Mouse (Mus musculus) bone marrow macrophage, adult 2 months (primary cell): ENCODE measurements around the gene Fam219b. TPM values are rescaled to one million over a fixed set of nuclear protein-coding genes. Genes with fewer than 3 reads are reported as not detected.

Experiments used
- H3K27ac ChIP-seq: 2 replicates; pipeline ENCODE4 v1.5.1; 2012; ENCODE audit warnings: low read depth, low read length; ENCODE audit not compliant: insufficient read depth
- H3K4me1 ChIP-seq: 2 replicates; pipeline ENCODE4 v1.6.1; 2012; ENCODE audit warnings: low read length; ENCODE audit not compliant: control insufficient read depth, insufficient read depth
- H3K4me3 ChIP-seq: 2 replicates; pipeline ENCODE4 v1.5.1; 2012; ENCODE audit warnings: mild to moderate bottlenecking, low read length, moderate library complexity; ENCODE audit not compliant: insufficient read depth
- CTCF ChIP-seq: IDR thresholded peaks from 2 replicates; pipeline ENCODE4 v1.5.1; 2012; ENCODE audit warnings: low read depth, mild to moderate bottlenecking, low read length, moderate library complexity
- POLR2A ChIP-seq: IDR thresholded peaks from 2 replicates; pipeline ENCODE4 v1.6.1; 2012; ENCODE audit warnings: mild to moderate bottlenecking, low read depth, low read length, borderline replicate concordance
- polyA plus RNA-seq: library from polyadenylated mRNA; stranded (reverse); fragments of >200 nt; gene quantifications from 2 replicates; pipeline ENCODE4 v1.2.4, GENCODE M21; 2012; ENCODE audit not compliant: missing spikeins, insufficient read depth, insufficient read length

Gene Fam219b
- polyA plus RNA-seq, 1 experiment, result 15.5 TPM

DNA sequence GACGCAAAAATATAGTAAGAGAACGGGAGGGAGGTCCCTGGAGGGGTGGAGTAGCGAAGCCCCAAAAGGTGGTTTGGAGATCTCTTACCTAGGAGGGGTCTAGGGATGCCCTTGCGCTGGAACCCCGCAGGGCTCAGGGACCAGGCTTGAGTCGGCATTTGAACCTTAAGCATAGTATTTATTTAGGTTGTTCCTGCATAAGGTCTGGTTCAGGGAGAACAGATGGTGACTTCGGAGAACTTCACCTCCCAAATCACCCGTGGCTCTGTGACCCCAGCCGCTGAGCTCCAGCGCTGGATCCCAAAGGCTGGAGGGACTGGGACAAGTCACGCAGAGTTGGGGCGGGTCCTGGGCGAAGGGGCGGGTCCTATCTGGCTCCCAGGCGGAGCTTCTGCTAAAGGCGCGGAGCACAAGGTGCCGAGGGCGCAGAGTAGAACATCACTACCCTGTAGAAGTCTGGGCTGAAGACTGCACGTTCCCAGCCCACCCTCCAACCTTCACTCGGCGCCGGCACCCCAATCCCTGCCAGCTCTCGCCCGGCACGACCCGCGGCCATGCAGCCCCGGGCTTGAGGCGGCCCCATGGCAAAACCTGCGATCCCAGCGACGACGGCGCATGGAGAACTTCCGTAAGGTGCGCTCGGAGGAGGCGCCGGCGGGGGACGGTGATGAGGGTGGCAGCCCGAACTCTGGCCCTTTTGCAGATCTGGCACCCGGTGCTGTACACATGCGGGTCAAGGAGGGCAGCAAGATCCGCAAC is 33.5 kb upstream of the Fam219b start, which contains the start of gene Rpp25:
Gene Rpp25, plus strand, starts transcription at position 405 of the 759 bp plus-strand sequence.
- peak within 1 kb of the TSS; percentile 56 for H3K4me3 ChIP-seq
- no peaks in the 10 kb centered on the region for H3K4me1 ChIP-seq
- TF ChIP-seq CTCF (no peak), POLR2A (no peak)
- H3K27ac ChIP-seq, result no peak within 1 kb of the TSS

DNA sequence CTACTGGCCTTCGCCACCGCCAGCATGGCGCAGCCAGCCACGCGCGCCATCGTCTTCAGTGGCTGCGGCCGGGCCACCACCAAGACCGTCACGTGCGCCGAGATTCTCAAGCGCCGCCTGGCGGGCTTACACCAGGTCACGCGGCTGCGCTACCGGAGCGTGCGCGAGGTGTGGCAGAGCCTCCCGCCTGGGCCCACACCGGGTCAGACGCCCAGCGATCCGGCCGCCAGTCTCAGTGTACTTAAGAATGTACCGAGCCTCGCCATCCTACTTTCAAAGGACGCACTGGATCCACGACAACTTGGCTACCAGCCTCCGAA is 33.0 kb upstream of the Fam219b start:
- H3K4me1 ChIP-seq, result no peaks in the 10 kb centered on the region
- H3K27ac ChIP-seq, result no peak overlapping the region
- H3K4me3 ChIP-seq, result peak overlapping the region; percentile 56
- TF ChIP-seq POLR2A (no peak), CTCF (no peak)

DNA sequence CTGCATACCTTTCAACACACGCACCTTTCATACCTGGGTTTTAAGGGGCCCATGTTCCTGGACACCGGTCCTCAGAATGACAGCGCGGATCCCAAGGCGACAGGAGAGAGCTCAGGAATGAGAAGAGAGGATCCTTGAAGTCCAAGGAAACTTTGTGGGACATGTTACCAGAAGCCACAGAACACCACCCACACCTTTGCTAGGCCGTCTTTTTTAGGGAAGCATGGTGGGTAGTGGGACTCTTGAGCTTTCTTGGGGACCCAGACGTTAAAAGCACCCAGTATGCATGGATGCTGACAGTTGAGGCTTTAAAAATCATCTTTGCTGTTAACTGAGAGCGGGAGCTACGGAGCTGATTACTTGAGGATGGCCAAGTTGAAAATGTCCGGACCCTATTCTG is 32.4 kb upstream of the Fam219b start:
- Histone ChIP-seq H3K4me1 (no peaks in the 10 kb centered on the region), H3K27ac (no peak overlapping the region), H3K4me3 (no peak overlapping the region)
- TF ChIP-seq POLR2A (no peak), CTCF (no peak)

DNA sequence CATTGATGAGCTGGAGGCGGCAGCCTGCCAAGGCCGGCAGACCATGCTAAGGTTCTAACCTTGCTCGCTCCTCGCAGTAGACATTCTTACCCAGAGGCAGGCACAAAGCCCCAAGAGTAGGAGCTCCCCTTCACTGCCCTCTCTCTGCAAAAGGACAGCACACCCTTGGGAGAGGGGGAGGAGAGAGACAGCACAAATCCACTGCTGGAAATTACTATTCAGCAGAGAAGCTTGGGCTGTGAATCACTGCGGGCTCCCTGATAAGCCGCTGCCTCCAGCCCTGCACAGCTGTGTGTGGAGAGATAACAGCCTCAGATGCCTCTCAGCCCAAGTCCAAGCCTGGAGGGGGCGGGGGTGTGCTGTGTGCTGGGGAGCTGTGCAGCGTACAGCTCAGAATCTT is 31.6 kb upstream of the Fam219b start:
- H3K27ac ChIP-seq, result no peak overlapping the region
- no peak overlapping the region for H3K4me3 ChIP-seq
- H3K4me1 ChIP-seq, result no peaks in the 10 kb centered on the region
- TF ChIP-seq POLR2A (no peak), CTCF (no peak)

DNA sequence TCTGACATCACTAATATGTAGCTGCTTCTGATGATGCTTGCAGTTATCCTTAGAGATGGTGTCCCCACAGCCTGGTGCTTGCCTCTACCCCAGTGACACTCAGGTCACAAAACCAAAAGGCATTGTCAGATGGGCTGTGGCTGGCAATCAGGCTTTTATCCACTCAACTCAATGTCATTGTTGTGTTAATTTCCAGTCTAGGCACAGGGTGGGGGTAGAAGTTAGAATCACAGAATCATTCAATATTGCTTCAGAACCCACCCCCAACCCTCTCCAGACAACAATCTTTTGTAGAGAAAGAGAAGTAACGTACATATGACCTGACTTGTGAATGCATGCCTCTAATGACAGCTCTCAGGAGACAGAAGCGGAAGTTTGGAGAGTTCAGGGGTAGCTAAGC is 26.8 kb upstream of the Fam219b start:
- Histone ChIP-seq H3K27ac (no peak overlapping the region), H3K4me3 (no peak overlapping the region), H3K4me1 (no peaks in the 10 kb centered on the region)
- TF ChIP-seq POLR2A (no peak), CTCF (no peak)

DNA sequence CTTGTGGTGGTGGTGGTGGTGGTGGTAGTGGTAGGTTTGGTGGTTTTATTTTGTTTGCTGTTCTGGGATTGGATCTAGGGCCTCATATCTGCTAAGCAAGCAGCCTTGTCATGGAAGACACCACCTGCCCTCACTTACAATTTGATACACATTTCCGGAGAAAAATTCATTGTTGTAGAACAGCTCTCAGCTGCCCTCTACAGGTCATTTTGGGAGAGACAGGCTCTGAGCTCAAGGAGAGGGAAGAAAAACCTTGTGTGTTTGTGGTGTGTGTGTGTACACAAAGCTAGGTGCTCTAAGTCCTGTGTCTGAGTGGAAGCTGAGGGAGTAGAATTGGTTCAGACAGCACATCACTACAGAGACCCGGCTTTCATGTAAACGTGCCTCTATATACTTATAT is 20.2 kb upstream of the Fam219b start:
- no peak for TF ChIP-seq POLR2A
- TF ChIP-seq CTCF, result no peak
- H3K27ac ChIP-seq, result no peak overlapping the region
- H3K4me1 ChIP-seq, result no peaks in the 10 kb centered on the region
- H3K4me3 ChIP-seq, result no peak overlapping the region

DNA sequence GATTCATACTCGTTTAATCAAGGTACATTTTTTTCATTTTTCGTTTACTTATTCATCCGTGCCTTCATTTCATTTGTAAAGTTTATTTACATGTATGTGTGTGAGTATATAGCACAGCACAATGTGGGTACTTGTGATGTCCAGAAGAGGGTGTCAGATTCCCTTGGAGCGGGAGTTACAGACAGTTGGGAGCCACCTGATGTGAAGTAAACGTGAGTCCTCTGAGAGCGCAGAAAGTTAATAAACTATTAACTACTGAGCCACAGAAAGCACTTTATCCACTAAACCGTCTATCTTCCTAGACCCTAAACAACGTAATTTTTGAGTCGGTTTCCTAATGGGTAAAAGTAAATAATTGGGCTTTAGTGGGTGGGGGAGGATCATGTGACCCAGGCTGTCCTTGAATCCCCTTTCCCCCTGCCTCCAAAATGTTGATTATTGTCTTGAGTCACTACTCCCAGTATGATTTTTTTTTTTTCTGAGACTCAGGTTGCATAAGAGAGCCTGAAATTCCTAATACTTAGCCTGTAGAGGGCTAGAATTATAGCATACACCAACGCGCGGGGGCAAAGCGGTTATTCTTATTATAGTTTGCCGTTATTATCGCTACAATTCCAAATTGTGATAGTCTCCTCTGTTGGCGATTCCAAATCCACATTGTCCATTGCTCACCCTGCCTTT is 16.8 kb upstream of the Fam219b start:
- peak overlapping the region; percentile 82 for H3K4me3 ChIP-seq
- peak overlapping the region; percentile 77 for H3K27ac ChIP-seq
- peaks cover 19% of the 10 kb centered on the region for H3K4me1 ChIP-seq
- no peak for TF ChIP-seq POLR2A
- TF ChIP-seq CTCF, result no peak

DNA sequence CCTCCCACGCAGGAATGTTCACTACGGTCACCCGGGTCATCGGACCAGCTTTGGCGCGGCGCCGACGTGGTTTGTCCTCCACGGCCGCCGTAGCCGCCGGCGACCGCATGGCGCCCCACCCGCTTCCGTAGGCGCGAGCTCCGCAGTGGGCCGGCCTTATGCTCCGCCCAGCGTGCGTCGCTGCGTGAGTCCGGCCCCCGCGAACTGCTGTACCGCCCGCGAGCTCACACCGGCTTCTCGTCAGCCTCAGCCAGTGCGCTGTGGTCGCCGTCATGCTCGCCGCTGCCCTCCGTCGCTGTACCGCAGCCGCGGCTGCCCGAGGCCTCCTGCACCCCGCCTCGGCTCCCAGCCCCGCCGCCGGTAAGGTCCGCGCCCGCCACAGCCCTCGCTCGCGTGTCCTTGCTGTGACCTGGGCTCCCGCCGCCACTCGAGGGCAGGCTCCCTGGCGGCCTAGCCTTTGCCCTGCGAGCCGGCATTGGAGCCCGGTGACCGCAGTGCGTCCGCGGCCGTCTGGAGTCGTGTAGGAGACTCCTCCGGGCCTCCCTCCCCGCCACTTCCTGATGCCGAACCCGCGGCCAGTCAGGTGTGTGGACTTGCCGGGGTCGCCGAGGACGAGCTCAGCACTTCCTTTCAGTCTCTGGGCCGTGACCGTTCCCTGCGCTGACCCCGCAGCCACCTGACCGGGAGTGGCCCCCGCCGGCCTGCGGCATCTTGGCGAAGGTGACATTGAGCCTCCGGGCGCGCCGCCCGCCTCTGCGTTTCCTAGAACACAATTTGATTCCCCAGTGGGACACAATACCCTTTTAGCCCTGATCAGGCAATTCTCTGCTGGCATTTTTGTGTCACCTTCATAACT is 16.0 kb upstream of the Fam219b start, which contains the start of gene Cox5a:
Gene Cox5a, plus strand, starts transcription at position 219 of the 856 bp plus-strand sequence.
- Histone ChIP-seq H3K27ac (peak within 1 kb of the TSS; percentile 77), H3K4me1 (peaks cover 25% of the 10 kb centered on the region)
- no peak for TF ChIP-seq CTCF
- TF ChIP-seq POLR2A, result no peak

DNA sequence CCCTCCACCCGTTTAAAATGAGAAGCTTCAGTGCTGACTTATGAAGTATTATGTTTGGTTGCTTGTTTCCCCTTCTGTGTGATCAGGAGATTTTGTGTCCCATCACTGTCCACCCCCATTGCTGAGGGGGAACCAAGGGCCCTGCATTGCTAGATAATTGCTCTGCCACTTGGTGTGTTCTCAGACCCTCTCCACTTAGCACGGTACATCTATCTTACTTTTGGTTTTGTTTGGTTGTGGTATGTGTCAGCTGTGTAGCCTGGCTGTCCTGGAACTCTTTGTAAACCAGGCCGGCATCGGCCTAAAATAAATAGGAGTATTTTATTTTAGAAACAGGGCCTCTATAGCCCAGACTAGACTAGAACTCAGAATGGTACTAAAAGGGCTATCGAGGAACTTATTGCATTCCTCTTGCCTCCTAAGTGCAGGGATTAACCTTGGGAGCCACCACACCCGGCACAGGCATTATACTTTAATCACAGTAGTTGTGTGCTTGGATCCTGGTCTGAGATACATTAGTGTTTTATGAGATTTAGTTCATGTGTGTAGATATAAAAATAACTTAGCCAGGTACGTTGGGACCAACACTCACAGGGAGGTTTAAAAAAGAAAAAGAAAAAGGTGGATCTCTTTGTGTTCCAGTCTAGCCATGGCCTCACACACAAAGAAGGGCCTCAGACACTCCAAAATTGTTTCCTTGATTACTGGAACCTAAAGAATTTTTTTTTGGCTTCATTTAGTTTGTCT is 15.0 kb upstream of the Fam219b start:
- TF ChIP-seq CTCF (no peak), POLR2A (no peak)

More for the DNA sequence above, 16.0 kb upstream of the Fam219b start, which contains the start of gene Cox5a:
- peak within 1 kb of the TSS; percentile 82 for H3K4me3 ChIP-seq

More for the DNA sequence above, 15.0 kb upstream of the Fam219b start:
- peak overlapping the region; percentile 82 for H3K4me3 ChIP-seq
- H3K4me1 ChIP-seq, result peaks cover 30% of the 10 kb centered on the region
- H3K27ac ChIP-seq, result peak overlapping the region; percentile 74
